Mouse (Mus musculus): ENCODE measurements at regions not wholly inside any gene's neighbourhood (a gene's known extent, or its start where the extent isn't known, plus 50 kb on each side); places are given as distances from the start of the nearest gene placed in this dataset.

DNA sequence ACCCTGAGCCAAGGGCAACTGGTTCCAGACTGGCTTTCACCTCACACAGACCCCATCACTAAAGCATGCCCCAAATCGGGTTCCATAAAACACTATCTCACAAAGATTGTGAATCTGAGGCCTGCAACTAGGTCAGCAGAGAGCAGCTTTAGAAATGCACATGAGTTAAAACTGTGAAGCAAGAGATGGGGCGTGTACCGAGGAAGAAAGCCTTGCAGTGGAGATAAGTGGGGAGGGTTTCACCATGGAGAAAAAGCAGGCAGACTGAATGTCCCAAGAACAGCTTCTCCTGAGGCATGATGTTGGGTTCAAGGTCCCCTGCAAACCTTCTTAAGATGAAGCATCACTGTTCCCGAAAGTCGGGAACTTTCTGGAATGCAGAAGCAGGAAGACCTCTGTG is 77.7 kb upstream of the Cited2 start:
- no peaks in the 10 kb centered on the region for H3K36me3 ChIP-seq (ENCODE audit: insufficient read depth, low read length)
- WGBS: 94% methylated on average over 5 of the region's 5 CpGs
- no peak for ATAC-seq

DNA sequence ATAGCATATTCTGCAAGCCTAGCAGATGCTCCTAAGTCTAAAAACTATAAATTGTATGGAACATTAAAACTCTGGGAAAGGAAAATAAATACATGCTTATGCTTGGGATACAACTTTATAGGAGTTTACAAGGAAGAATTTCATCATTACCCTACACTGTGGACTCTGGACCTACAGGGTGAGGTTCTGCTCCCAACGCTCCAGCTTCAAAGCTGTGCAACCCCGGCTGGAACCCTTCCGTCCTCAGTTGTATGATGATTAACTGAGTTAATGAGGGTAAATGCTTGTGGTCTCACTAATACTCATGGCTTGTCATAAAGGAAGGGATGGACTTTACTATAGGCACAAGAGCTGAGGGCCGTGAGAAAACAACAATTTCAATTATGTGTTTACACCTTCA is 76.6 kb upstream of the Cited2 start:
- WGBS: 94% methylated on average over 4 of the region's 4 CpGs

More for the DNA sequence above, 77.7 kb upstream of the Cited2 start:
- H3K9me3 ChIP-seq (ENCODE audit: low read length): no peaks in the 10 kb centered on the region
- H3K27ac ChIP-seq: no peak overlapping the region
- DNase-seq (ENCODE audit: low spot score): no peak
- no peak overlapping the region for H3K4me2 ChIP-seq (ENCODE audit: low read depth, low read length)
- no peak overlapping the region for H3K4me3 ChIP-seq (ENCODE audit: low read length)
- H3K9ac ChIP-seq (replicated peaks; ENCODE audit: low read length): no peak overlapping the region
- TF ChIP-seq CTCF (IDR thresholded peaks at IDR 0.05; ENCODE audit: low read depth): no peak
- H3K27me3 ChIP-seq (ENCODE audit: insufficient read depth, low read length): no peaks in the 10 kb centered on the region
- no peaks in the 10 kb centered on the region for H3K4me1 ChIP-seq (ENCODE audit: insufficient read depth, low read length)

GRCm38 (mm10) chr10:17648077-17648476 is 74.9 kb upstream of the Cited2 start:
- no peak for TF ChIP-seq CTCF (IDR thresholded peaks at IDR 0.05; ENCODE audit: low read depth)
- Histone ChIP-seq H3K4me3 (ENCODE audit: low read length) (no peak overlapping the region), H3K9ac (replicated peaks; ENCODE audit: low read length) (no peak overlapping the region), H3K4me2 (ENCODE audit: low read depth, low read length) (no peak overlapping the region), H3K36me3 (ENCODE audit: insufficient read depth, low read length) (no peaks in the 10 kb centered on the region), H3K9me3 (ENCODE audit: low read length) (no peaks in the 10 kb centered on the region), H3K27me3 (ENCODE audit: insufficient read depth, low read length) (no peaks in the 10 kb centered on the region), H3K27ac (no peak overlapping the region), H3K4me1 (ENCODE audit: insufficient read depth, low read length) (no peaks in the 10 kb centered on the region)
- no peak for ATAC-seq
- DNase-seq (ENCODE audit: low spot score): no peak
- WGBS: 70% methylated on average over 6 of the region's 6 CpGs

More for the DNA sequence above, 76.6 kb upstream of the Cited2 start:
- Histone ChIP-seq H3K4me3 (ENCODE audit: low read length) (no peak overlapping the region), H3K27ac (no peak overlapping the region), H3K9ac (replicated peaks; ENCODE audit: low read length) (no peak overlapping the region), H3K36me3 (ENCODE audit: insufficient read depth, low read length) (no peaks in the 10 kb centered on the region), H3K27me3 (ENCODE audit: insufficient read depth, low read length) (no peaks in the 10 kb centered on the region), H3K4me1 (ENCODE audit: insufficient read depth, low read length) (no peaks in the 10 kb centered on the region), H3K4me2 (ENCODE audit: low read depth, low read length) (no peak overlapping the region), H3K9me3 (ENCODE audit: low read length) (no peaks in the 10 kb centered on the region)
- no peak for TF ChIP-seq CTCF (IDR thresholded peaks at IDR 0.05; ENCODE audit: low read depth)
- DNase-seq (ENCODE audit: low spot score) (no peak), ATAC-seq (no peak)

DNA sequence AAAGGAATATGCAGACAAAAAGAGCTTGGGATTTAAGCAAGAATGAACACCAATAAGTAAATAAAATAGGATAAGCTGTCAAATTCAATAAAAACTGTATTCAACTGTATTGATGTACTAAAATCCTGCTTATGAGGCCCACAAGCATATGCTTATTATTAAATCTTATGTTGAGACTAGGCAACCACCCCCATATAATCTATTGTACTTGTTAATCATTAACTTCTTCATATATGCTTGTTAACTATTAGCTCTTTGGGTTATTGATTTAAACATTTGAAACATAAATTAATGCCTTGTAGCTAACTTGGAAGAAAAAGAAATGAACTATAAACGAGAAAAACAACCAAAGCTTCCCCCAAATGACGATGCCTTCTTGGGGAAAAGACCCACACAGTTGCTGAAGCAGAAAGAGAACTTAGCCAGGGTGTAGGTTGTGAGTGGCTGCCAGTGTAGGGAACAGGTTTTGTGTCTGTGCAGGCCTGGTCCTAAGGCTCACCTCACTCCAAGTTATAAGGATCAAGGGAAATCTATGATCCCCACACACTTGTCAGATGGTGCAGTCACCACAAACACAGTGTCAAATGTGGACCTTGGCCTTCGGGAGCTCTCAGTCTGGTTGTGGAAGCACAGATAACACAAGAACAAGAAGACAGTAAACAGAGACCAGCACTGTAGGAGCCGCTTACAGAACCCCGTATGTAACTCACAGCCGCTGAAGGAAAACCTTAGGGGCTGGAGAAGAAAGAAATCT is 71.8 kb upstream of the Cited2 start:
- ATAC-seq: no peak

GRCm38 (mm10) chr10:17653325-17653724 is 69.7 kb upstream of the Cited2 start:
- no peaks in the 10 kb centered on the region for H3K4me1 ChIP-seq (ENCODE audit: insufficient read depth, low read length)
- DNase-seq (ENCODE audit: low spot score): no peak
- H3K4me2 ChIP-seq (ENCODE audit: low read depth, low read length): no peak overlapping the region
- H3K36me3 ChIP-seq (ENCODE audit: insufficient read depth, low read length): no peaks in the 10 kb centered on the region
- ATAC-seq: no peak
- H3K27ac ChIP-seq: no peak overlapping the region
- H3K27me3 ChIP-seq (ENCODE audit: insufficient read depth, low read length): no peaks in the 10 kb centered on the region
- no peak overlapping the region for H3K4me3 ChIP-seq (ENCODE audit: low read length)
- 38% methylated on average over 6 of the region's 6 CpGs for WGBS
- H3K9ac ChIP-seq (replicated peaks; ENCODE audit: low read length): no peak overlapping the region
- no peak for TF ChIP-seq CTCF (IDR thresholded peaks at IDR 0.05; ENCODE audit: low read depth)
- H3K9me3 ChIP-seq (ENCODE audit: low read length): no peaks in the 10 kb centered on the region

More for the DNA sequence above, 71.8 kb upstream of the Cited2 start:
- WGBS: 89% methylated on average over 6 of the region's 6 CpGs
- H3K4me3 ChIP-seq (ENCODE audit: low read length): no peak overlapping the region
- no peaks in the 10 kb centered on the region for H3K27me3 ChIP-seq (ENCODE audit: insufficient read depth, low read length)
- H3K4me1 ChIP-seq (ENCODE audit: insufficient read depth, low read length): no peaks in the 10 kb centered on the region
- H3K36me3 ChIP-seq (ENCODE audit: insufficient read depth, low read length): no peaks in the 10 kb centered on the region
- no peak for DNase-seq (ENCODE audit: low spot score)
- no peak overlapping the region for H3K27ac ChIP-seq
- H3K4me2 ChIP-seq (ENCODE audit: low read depth, low read length): no peak overlapping the region
- TF ChIP-seq CTCF (IDR thresholded peaks at IDR 0.05; ENCODE audit: low read depth): no peak
- H3K9me3 ChIP-seq (ENCODE audit: low read length): no peaks in the 10 kb centered on the region
- no peak overlapping the region for H3K9ac ChIP-seq (replicated peaks; ENCODE audit: low read length)

DNA sequence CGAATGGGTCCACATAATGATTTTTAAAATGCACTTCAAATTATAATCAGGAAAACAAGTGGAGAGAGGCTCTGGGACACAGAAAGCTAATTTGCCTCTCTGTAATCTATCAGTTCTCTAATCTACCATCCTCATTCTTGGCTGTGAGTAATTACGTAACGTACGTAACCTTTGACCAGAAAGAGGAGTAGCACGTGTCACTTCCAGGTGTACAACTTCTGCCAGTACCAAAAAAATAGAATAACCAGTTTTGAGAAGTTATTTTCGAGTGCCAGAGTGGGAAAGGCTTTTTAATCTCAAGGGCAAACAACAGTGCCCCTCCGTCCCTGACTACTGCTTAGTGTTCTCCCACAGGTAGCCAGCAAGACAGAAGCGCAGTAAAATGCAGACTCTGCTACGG is 69.2 kb upstream of the Cited2 start:
- Histone ChIP-seq H3K4me2 (ENCODE audit: low read depth, low read length) (no peak overlapping the region), H3K9ac (replicated peaks; ENCODE audit: low read length) (no peak overlapping the region), H3K4me1 (ENCODE audit: insufficient read depth, low read length) (no peaks in the 10 kb centered on the region), H3K9me3 (ENCODE audit: low read length) (no peaks in the 10 kb centered on the region), H3K4me3 (ENCODE audit: low read length) (no peak overlapping the region), H3K27me3 (ENCODE audit: insufficient read depth, low read length) (no peaks in the 10 kb centered on the region), H3K27ac (no peak overlapping the region), H3K36me3 (ENCODE audit: insufficient read depth, low read length) (no peaks in the 10 kb centered on the region)
- 77% methylated on average over 9 of the region's 9 CpGs for WGBS
- TF ChIP-seq CTCF (IDR thresholded peaks at IDR 0.05; ENCODE audit: low read depth): no peak
- no peak for DNase-seq (ENCODE audit: low spot score)
- ATAC-seq: no peak

GRCm38 (mm10) chr10:17654308-17654858 is 68.6 kb upstream of the Cited2 start:
- H3K4me2 ChIP-seq (ENCODE audit: low read depth, low read length): no peak overlapping the region
- ATAC-seq (no peak), DNase-seq (ENCODE audit: low spot score) (no peak)
- no peaks in the 10 kb centered on the region for H3K27me3 ChIP-seq (ENCODE audit: insufficient read depth, low read length)
- no peak overlapping the region for H3K4me3 ChIP-seq (ENCODE audit: low read length)
- TF ChIP-seq CTCF (IDR thresholded peaks at IDR 0.05; ENCODE audit: low read depth): no peak
- H3K9me3 ChIP-seq (ENCODE audit: low read length): no peaks in the 10 kb centered on the region
- no peaks in the 10 kb centered on the region for H3K36me3 ChIP-seq (ENCODE audit: insufficient read depth, low read length)
- no peak overlapping the region for H3K9ac ChIP-seq (replicated peaks; ENCODE audit: low read length)
- H3K27ac ChIP-seq: no peak overlapping the region
- H3K4me1 ChIP-seq (ENCODE audit: insufficient read depth, low read length): no peaks in the 10 kb centered on the region
- 67% methylated on average over 2 of the region's 2 CpGs for WGBS

Data from hindbrain, postnatal 0 days (tissue).